10 mouse cellular contexts compared by ENCODE assay signal in the genomic region with DNA sequence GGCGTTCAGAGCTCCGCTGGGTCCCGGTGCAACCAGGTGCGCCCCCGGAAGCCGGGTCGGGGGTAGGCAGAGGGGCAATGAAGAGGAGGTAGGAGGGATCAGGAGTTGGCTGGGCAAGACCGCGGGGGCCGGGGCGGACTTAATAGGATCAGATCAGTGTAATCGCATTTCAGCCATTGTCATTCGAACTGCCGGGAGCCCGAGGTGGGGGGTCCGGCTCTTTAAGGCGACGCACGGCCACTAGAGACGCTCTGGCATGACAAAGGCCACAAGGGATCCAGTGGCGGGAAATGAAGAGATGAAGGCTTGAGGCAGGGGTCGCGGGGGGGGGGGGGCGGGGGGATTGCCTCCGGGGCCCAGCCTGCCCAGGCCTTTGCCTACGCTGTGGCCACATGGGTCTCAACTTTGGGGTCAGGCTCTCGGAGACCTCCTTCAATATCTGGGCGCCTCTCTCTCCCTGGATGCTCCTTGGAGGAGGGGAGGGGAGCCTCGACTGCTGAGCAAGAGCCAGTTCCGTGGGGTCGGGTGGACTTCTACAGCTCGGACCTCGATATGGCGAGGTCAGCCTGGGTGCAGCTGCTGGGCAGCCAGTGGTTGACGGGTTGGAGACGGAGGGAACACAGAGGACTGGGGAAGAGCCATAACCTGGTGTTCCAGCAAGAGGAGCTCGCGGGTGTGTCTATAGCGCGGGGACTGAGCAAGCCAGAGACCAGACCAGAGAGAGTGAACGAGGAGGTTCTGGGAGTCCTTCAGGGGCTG. TPM values are rescaled to one million over a fixed set of nuclear protein-coding genes. Genes with fewer than 3 reads are reported as not detected.
DNase-seq lines count a peak whose midpoint lies in the region; ATAC-seq lines count a peak whose summit lies in the region.
"Had no signal": no experiment of that assay in that cellular context is flagged by ENCODE, and none has a peak within 500 bp of the region (broad histone marks: within the 10 kb centered on the region; RNA-seq: fewer than 3 reads in every experiment).

No protein-coding gene starts in this region.

- WGBS in kidney, embryonic 14.5 days, result 2% methylated on average over 39 of the region's 41 CpGs
- WGBS in embryonic facial prominence, embryonic 11.5 days, result 2% methylated on average over 28 of the region's 41 CpGs
- WGBS in limb, embryonic 12.5 days, result 2% methylated on average over 40 of the region's 41 CpGs
- WGBS in neural tube, embryonic 15.5 days, result 1% methylated on average over 38 of the region's 41 CpGs

- no peaks in the 10 kb centered on the region; the same call in 1 of the 2 replicates for H3K9me3 ChIP-seq in kidney, embryonic 14.5 days (ENCODE audit: control insufficient read depth, low read length)
- no peaks in the 10 kb centered on the region for H3K9me3 ChIP-seq in embryonic facial prominence, embryonic 11.5 days (replicated peaks; ENCODE audit: control insufficient read depth, low read length)
- H3K9me3 ChIP-seq in limb, embryonic 12.5 days, result 0 out of 2 replicates have a peak, but pooled peaks cover 4% of the 10 kb centered on the region
- H3K9me3 ChIP-seq in neural tube, embryonic 15.5 days (replicated peaks), result no peaks in the 10 kb centered on the region

- H3K27me3 ChIP-seq in kidney, embryonic 14.5 days (ENCODE audit: control insufficient read depth, insufficient read depth, low read length), result peaks cover 88% of the 10 kb centered on the region
- peaks cover 71% of the 10 kb centered on the region for H3K27me3 ChIP-seq in embryonic facial prominence, embryonic 11.5 days (ENCODE audit: control insufficient read depth, insufficient read depth, low read length)
- H3K27me3 ChIP-seq in limb, embryonic 12.5 days, result peaks cover 100% of the 10 kb centered on the region
- H3K27me3 ChIP-seq in neural tube, embryonic 15.5 days (replicated peaks), result peaks cover 71% of the 10 kb centered on the region

- H3K36me3 ChIP-seq in kidney, embryonic 14.5 days (ENCODE audit: control insufficient read depth, insufficient read depth, low read length), result no peaks in the 10 kb centered on the region
- H3K36me3 ChIP-seq in embryonic facial prominence, embryonic 11.5 days (replicated peaks; ENCODE audit: control insufficient read depth, insufficient read depth, low read depth, low read length), result no peaks in the 10 kb centered on the region
- H3K36me3 ChIP-seq in limb, embryonic 12.5 days, result no peaks in the 10 kb centered on the region
- H3K36me3 ChIP-seq in neural tube, embryonic 15.5 days, result no peaks in the 10 kb centered on the region

- peaks cover 6% of the 10 kb centered on the region; the same call in 1 of the 2 replicates for H3K4me1 ChIP-seq in kidney, embryonic 14.5 days (ENCODE audit: control insufficient read depth, insufficient read depth, low read length)
- H3K4me1 ChIP-seq in embryonic facial prominence, embryonic 11.5 days (ENCODE audit: control insufficient read depth, insufficient read depth, low read length), result peaks cover 6% of the 10 kb centered on the region; the same call in 1 of the 2 replicates
- H3K4me1 ChIP-seq in limb, embryonic 12.5 days (replicated peaks), result peaks cover 30% of the 10 kb centered on the region
- H3K4me1 ChIP-seq in neural tube, embryonic 15.5 days, result peaks cover 54% of the 10 kb centered on the region

- no peak overlapping the region for H3K9ac ChIP-seq in kidney, embryonic 14.5 days (ENCODE audit: low read depth, low read length)
- no peak overlapping the region for H3K9ac ChIP-seq in embryonic facial prominence, embryonic 11.5 days (replicated peaks; ENCODE audit: low read length)
- 0 out of 2 replicates have a peak overlapping the region, but pooled peaks have one; percentile 2 for H3K9ac ChIP-seq in limb, embryonic 12.5 days (replicated peaks)
- peak overlapping the region; percentile 20; the same call in 1 of the 2 replicates for H3K9ac ChIP-seq in neural tube, embryonic 15.5 days (replicated peaks)

- H3K4me2 ChIP-seq in kidney, embryonic 14.5 days (replicated peaks; ENCODE audit: low read depth, low read length), result peak overlapping the region; percentile 38
- peak overlapping the region; percentile 27 for H3K4me2 ChIP-seq in embryonic facial prominence, embryonic 11.5 days (ENCODE audit: low read depth, low read length)
- H3K4me2 ChIP-seq in limb, embryonic 12.5 days, result peak overlapping the region; percentile 51
- H3K4me2 ChIP-seq in neural tube, embryonic 15.5 days, result peak overlapping the region; percentile 55

- no peak for DNase-seq in kidney, postnatal 36 days
- peak; percentile 47 for DNase-seq in embryonic facial prominence, embryonic 11.5 days (ENCODE audit: low spot score)
- DNase-seq in yolk sac, embryonic 10.5 days (ENCODE audit: low spot score), result no peak
- no peak for DNase-seq in frontal cortex, postnatal 25 days (ENCODE audit: low spot score in 2 of 2)
- DNase-seq: thymus, postnatal 36 days had no signal

- ATAC-seq in kidney, embryonic 14.5 days (ENCODE audit: low FRiP score, low TSS enrichment), result no peak
- no peak for ATAC-seq in embryonic facial prominence, embryonic 11.5 days (replicated peaks; ENCODE audit: insufficient number of reproducible peaks, low FRiP score, low TSS enrichment, low read depth)
- ATAC-seq in limb, embryonic 12.5 days (ENCODE audit: insufficient number of reproducible peaks, insufficient read depth, low FRiP score, low TSS enrichment, low read depth), result no peak
- no peak for ATAC-seq in neural tube, embryonic 15.5 days (ENCODE audit: low FRiP score)
- no peak for ATAC-seq in activated CD4-positive, CD25-positive, alpha-beta regulatory T cell, adult 4 months

- H3K4me3 ChIP-seq in kidney, embryonic 14.5 days (ENCODE audit: low read length), result peak overlapping the region; percentile 3; the same call in 1 of the 2 replicates
- no peak overlapping the region for H3K4me3 ChIP-seq in embryonic facial prominence, embryonic 11.5 days (ENCODE audit: low read depth, low read length)
- peak overlapping the region; percentile 25 for H3K4me3 ChIP-seq in limb, embryonic 12.5 days (replicated peaks)
- H3K4me3 ChIP-seq in neural tube, embryonic 15.5 days (replicated peaks), result peak overlapping the region; percentile 23

- no peak overlapping the region for H3K27ac ChIP-seq in kidney, embryonic 14.5 days (ENCODE audit: low read depth, low read length)
- H3K27ac ChIP-seq in embryonic facial prominence, embryonic 11.5 days (replicated peaks; ENCODE audit: low read depth, low read length), result no peak overlapping the region
- H3K27ac ChIP-seq in limb, embryonic 12.5 days, result no peak overlapping the region
- H3K27ac ChIP-seq in neural tube, embryonic 15.5 days (replicated peaks), result no peak overlapping the region

RNA-seq across cellular contexts. Expression of gene Gbx2, which starts 7.9 kb away (rescaled TPM):
- 0.10 and 0.18 TPM in 2 replicates for polyA plus RNA-seq in kidney, embryonic 14.5 days (2014; fragmentation: Nextera tagmentation; extraction: Ambion mirVana)
- 5.5 and 7.2 TPM in 2 replicates for polyA plus RNA-seq in embryonic facial prominence, embryonic 11.5 days (2014; fragmentation: Nextera tagmentation; extraction: Ambion mirVana)
- polyA plus RNA-seq in limb, embryonic 12.5 days (2016; fragmentation: Nextera tagmentation; extraction: Ambion mirVana), result 0.22 TPM in 1 of 2 replicates, not detected in the other
- polyA plus RNA-seq in neural tube, embryonic 15.5 days (2015; fragmentation: Nextera tagmentation; extraction: Ambion mirVana), result 21.7 and 30.5 TPM in 2 replicates
- not detected for polyA plus RNA-seq in activated CD4-positive, CD25-positive, alpha-beta regulatory T cell, adult 4 months (2017; shearing (Covaris generic))
- polyA plus RNA-seq: frontal cortex, adult 2 months had no signal

Comparison
In these comparisons a context has a peak if more than half of its experiments do, and no peak if none do; other contexts are left out.
1. H3K9ac ChIP-seq: peak in limb, embryonic 12.5 days (single experiment) and neural tube, embryonic 15.5 days (single experiment); none in kidney, embryonic 14.5 days (single experiment) and embryonic facial prominence, embryonic 11.5 days (single experiment).
2. Peak in every context shown above with its lines, with median percentiles within 50 percentile points of each other: H3K4me2 ChIP-seq.